Mouse (Mus musculus) embryonic facial prominence, embryonic 15.5 days (tissue): Measurements from ENCODE around the gene Fam126b. TPM values are rescaled to one million over a fixed set of nuclear protein-coding genes. Genes with fewer than 3 reads are reported as not detected.
"Not testable (repeated sequence)": the region's sequence is repeated elsewhere in the genome, so short reads cannot be mapped to it uniquely, and the experiment has no call there.

Experiments
- ATAC-seq: fragments of 200-750 bp; cut with Nextera tagmentation; 2 replicates; pipeline ENCODE4 v1.8.0; 2017; ENCODE audit warnings: low read depth, moderate TSS enrichment; ENCODE audit not compliant: insufficient number of reproducible peaks, low FRiP score, low TSS enrichment
- H3K27ac ChIP-seq: fragments of 300-500 bp; sonication (generic); replicated peaks from 2 replicates; pipeline ENCODE4 v1.5.1; 2015; ENCODE audit warnings: mild to moderate bottlenecking, inconsistent platforms
- H3K27me3 ChIP-seq: fragments of 300-500 bp; sonication (generic); 2 replicates; pipeline ENCODE4 v1.6.1; 2015; ENCODE audit warnings: inconsistent platforms
- H3K36me3 ChIP-seq: fragments of 300-500 bp; sonication (generic); 2 replicates; pipeline ENCODE4 v1.6.1; 2015; ENCODE audit warnings: mild to moderate bottlenecking, inconsistent platforms
- H3K4me1 ChIP-seq: fragments of 300-500 bp; sonication (generic); 2 replicates; pipeline ENCODE4 v1.6.1; 2015; ENCODE audit warnings: inconsistent platforms
- H3K4me2 ChIP-seq: fragments of 300-500 bp; sonication (generic); replicated peaks from 2 replicates; pipeline ENCODE4 v1.6.1; 2015; ENCODE audit warnings: mild to moderate bottlenecking, inconsistent platforms
- H3K4me3 ChIP-seq: fragments of 300-500 bp; sonication (generic); replicated peaks from 2 replicates; pipeline ENCODE4 v1.5.1; 2015; ENCODE audit warnings: mild to moderate bottlenecking, inconsistent platforms
- H3K9ac ChIP-seq: fragments of 300-500 bp; sonication (generic); 2 replicates; pipeline ENCODE4 v1.6.1; 2015; ENCODE audit warnings: inconsistent platforms
- H3K9me3 ChIP-seq: fragments of 300-500 bp; sonication (generic); replicated peaks from 2 replicates; pipeline ENCODE4 v1.6.1; 2016; ENCODE audit warnings: inconsistent platforms
- WGBS: fragments of 180-500 bp; shearing (Covaris S2); methylation state at CpG from one replicate; pipeline ENCODE4 v1.1.7; 2015; 5-methylcytosine and 5-hydroxymethylcytosine counted together
- polyA plus RNA-seq: library from polyadenylated mRNA; unstranded; fragments of >200 nt; fragmentation: Nextera tagmentation; extraction: Ambion mirVana; gene quantifications from 2 replicates; pipeline ENCODE4 v1.2.1, GENCODE M21; 2015

Gene Fam126b
- polyA plus RNA-seq: 6.8 and 9.0 TPM in 2 replicates

- Histone ChIP-seq H3K4me1 (peaks cover 11% of the 10 kb centered on the region; the same call in 1 of the 2 replicates), H3K4me2 (peak within 1 kb of the TSS; percentile 62), H3K9me3 (no peaks in the 10 kb centered on the region), H3K4me3 (peak within 1 kb of the TSS; percentile 85), H3K36me3 (0 out of 2 replicates have a peak, but pooled peaks cover 3% of the 10 kb centered on the region), H3K27ac (peak within 1 kb of the TSS; percentile 90), H3K9ac (peak within 1 kb of the TSS; percentile 88), H3K27me3 (no peaks in the 10 kb centered on the region)
- WGBS: under 1% methylated on average over 41 of the region's 41 CpGs
- peak; percentile 95 for ATAC-seq
Observed at GRCm38 (mm10) chr1:58586171-58586997, at the start of gene Fam126b, which contains the start of gene Ndufb3. Fam126b (minus strand) TSS chr1:58586323. Ndufb3 (plus strand) TSS chr1:58586384.

GRCm38 (mm10) chr1:58628847-58629246 is 42.7 kb upstream of the Fam126b start:
- 68% methylated on average over 2 of the region's 2 CpGs for WGBS
- H3K9ac ChIP-seq, H3K27me3 ChIP-seq, H3K27ac ChIP-seq, H3K36me3 ChIP-seq, ATAC-seq, H3K4me2 ChIP-seq, H3K4me3 ChIP-seq, H3K4me1 ChIP-seq, H3K9me3 ChIP-seq: not testable (repeated sequence)

DNA sequence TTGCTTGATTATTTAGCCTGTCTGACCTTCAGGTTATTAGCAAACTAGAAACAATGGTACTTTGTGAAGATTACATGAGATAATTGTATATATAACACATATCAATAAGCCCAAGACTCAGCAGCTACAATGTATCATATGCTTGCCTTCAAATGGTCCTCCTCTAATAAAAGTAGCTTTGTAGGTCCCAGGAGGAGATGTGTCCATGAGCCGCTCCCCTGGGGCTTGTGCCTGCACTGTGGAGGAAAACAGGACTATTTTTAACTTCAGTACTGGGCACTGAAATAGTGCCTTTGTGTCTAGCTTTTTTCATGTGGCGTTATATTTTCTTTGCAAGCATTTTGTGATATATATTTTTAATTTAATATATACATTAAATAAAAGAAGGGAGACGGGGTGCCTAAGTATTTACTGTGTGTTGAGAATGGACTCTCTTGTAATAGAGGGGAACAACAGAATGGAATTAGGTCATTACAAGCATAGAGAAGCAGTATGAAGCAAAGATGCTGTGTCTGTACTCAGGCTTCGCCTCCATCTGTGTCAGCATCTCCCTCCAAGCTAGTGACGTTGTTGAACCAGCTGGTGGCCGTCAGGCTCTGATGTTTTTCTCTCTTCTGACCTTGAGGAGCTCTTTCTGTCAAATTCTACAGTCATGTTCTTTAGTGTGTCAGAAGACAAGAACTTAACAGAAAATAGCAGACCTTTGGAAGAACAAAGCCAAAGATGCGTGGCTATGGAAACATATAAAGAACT is 36.0 kb upstream of the Fam126b start:
- Histone ChIP-seq H3K4me1 (no peaks in the 10 kb centered on the region), H3K9ac (no peak overlapping the region), H3K36me3 (no peaks in the 10 kb centered on the region), H3K9me3 (no peaks in the 10 kb centered on the region), H3K4me3 (no peak overlapping the region), H3K4me2 (no peak overlapping the region), H3K27me3 (no peaks in the 10 kb centered on the region), H3K27ac (no peak overlapping the region)
- no peak for ATAC-seq
- WGBS: 62% methylated on average over 7 of the region's 7 CpGs

DNA sequence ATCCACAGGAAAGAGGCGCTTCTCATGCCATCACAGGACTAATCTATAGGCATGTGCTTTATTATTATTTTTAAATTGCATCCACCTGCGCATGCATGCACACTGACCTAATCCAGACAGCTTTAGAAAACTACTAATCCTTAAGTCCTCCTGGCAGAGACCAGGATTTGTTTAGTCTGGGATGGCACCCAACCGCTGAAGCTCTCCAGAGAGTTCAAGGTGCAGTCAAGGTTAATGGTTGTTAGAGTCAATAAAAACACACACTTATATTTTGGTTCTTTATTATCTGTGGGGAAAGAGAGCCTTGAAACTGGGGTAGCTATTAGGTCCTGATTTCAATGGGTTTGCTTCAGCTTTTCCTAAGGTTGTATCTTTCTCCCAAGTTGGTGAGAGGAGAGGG is 35.1 kb upstream of the Fam126b start:
- Histone ChIP-seq H3K4me3 (no peak overlapping the region), H3K9ac (no peak overlapping the region), H3K4me2 (no peak overlapping the region), H3K27ac (no peak overlapping the region), H3K9me3 (no peaks in the 10 kb centered on the region), H3K4me1 (no peaks in the 10 kb centered on the region), H3K27me3 (no peaks in the 10 kb centered on the region), H3K36me3 (no peaks in the 10 kb centered on the region)
- no peak for ATAC-seq
- 83% methylated on average over 3 of the region's 3 CpGs for WGBS

GRCm38 (mm10) chr1:58618766-58619165 is 32.6 kb upstream of the Fam126b start:
- Histone ChIP-seq H3K9me3 (no peaks in the 10 kb centered on the region), H3K9ac (no peak overlapping the region), H3K4me2 (no peak overlapping the region), H3K4me1 (no peaks in the 10 kb centered on the region), H3K27ac (no peak overlapping the region), H3K27me3 (no peaks in the 10 kb centered on the region), H3K36me3 (no peaks in the 10 kb centered on the region), H3K4me3 (no peak overlapping the region)
- 92% methylated on average over 2 of the region's 2 CpGs for WGBS
- no peak for ATAC-seq

DNA sequence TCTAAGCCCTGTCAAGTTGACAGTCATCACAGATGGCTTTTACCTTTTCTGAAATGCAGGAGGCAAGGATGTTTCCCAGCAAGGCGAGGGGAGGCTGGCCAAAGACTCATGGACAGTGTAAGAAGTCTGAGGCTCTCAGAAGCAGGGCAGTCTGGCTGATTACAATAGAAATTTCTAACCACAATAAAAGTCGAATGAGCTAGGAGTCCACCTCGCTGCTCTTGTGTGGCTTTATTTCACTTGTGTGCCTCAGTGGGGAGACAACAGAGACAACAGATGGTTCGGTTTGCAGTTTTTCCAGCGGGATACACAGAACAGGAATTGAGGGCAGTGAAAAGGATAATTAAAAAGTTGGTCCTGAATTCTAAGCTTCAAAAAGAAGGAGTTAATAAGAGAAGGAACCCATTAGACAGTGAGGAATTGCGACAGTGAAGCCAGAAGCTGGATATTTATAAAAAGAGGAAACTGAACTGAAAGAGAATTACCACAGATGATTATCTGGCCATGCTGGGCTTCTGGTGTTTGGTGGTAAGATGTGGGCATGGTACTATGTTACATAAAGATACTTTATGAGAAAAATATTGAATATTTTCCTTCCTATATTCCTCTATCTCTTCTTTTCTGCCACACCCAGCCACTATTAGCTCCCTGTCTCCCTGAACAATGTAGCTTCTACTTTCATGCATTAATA is 32.0 kb upstream of the Fam126b start:
- no peaks in the 10 kb centered on the region for H3K27me3 ChIP-seq
- H3K4me1 ChIP-seq: no peaks in the 10 kb centered on the region
- H3K4me3 ChIP-seq: no peak overlapping the region
- no peaks in the 10 kb centered on the region for H3K36me3 ChIP-seq
- WGBS: 66% methylated on average over 6 of the region's 6 CpGs
- H3K27ac ChIP-seq: no peak overlapping the region
- H3K4me2 ChIP-seq: no peak overlapping the region
- no peak for ATAC-seq
- no peak overlapping the region for H3K9ac ChIP-seq
- no peaks in the 10 kb centered on the region for H3K9me3 ChIP-seq

DNA sequence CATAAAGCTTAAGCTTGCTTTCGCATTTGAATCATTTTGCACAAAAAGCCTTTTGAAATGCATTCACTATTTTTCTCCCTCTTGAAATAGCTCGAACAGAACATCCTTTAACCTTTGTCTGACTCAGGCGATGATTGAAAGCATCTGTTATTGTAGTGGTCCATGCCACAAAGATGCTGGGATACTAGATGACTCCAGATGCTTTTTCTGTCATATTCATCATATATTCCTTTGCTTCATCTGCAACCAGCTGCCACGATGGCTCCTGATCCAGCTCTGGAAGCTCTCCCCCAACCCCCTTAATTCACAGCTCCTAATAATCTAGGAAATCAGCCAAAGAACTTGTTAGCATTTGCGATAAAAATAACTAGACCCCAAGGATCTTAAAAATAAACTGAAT is 31.0 kb upstream of the Fam126b start:
- no peak for ATAC-seq
- WGBS: 43% methylated on average over 5 of the region's 5 CpGs
- no peaks in the 10 kb centered on the region for H3K27me3 ChIP-seq

DNA sequence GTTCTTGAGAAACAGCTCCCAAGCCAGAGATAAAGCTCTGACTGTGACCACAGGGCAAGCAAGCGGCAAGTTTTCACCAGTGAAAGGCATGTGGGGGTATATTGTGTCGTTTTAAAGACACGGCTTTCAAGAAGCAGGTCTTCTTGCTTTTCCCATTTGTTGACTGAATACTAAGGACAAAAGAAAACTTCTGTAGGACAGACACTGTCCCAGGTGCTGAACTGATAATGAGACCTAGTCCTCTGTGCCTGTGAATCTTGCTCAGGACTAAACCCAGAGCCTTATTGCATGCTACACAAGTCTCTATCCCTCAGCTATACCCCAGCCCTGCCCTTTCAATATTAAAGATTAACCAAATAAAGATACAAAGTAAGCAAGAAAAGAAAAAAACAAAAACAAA is 30.1 kb upstream of the Fam126b start:
- Histone ChIP-seq H3K27me3 (no peaks in the 10 kb centered on the region), H3K4me2 (no peak overlapping the region), H3K27ac (no peak overlapping the region)

More for the DNA sequence above, 31.0 kb upstream of the Fam126b start:
- Histone ChIP-seq H3K4me2 (no peak overlapping the region), H3K27ac (no peak overlapping the region), H3K9ac (no peak overlapping the region), H3K4me1 (no peaks in the 10 kb centered on the region), H3K36me3 (no peaks in the 10 kb centered on the region), H3K9me3 (no peaks in the 10 kb centered on the region), H3K4me3 (no peak overlapping the region)

GRCm38 (mm10) chr1:58615146-58615545 is 29.0 kb upstream of the Fam126b start:
- no peaks in the 10 kb centered on the region for H3K36me3 ChIP-seq
- no peak overlapping the region for H3K4me3 ChIP-seq
- H3K9ac ChIP-seq: no peak overlapping the region
- no peaks in the 10 kb centered on the region for H3K27me3 ChIP-seq
- ATAC-seq: no peak
- 89% methylated on average over 4 of the region's 4 CpGs for WGBS
- H3K27ac ChIP-seq: no peak overlapping the region
- no peaks in the 10 kb centered on the region for H3K4me1 ChIP-seq
- no peaks in the 10 kb centered on the region for H3K9me3 ChIP-seq
- H3K4me2 ChIP-seq: no peak overlapping the region

More for the DNA sequence above, 30.1 kb upstream of the Fam126b start:
- ATAC-seq: no peak
- H3K9ac ChIP-seq: no peak overlapping the region
- H3K4me1 ChIP-seq: no peaks in the 10 kb centered on the region
- no peaks in the 10 kb centered on the region for H3K36me3 ChIP-seq
- H3K9me3 ChIP-seq: no peaks in the 10 kb centered on the region
- WGBS: 61% methylated on average over 3 of the region's 3 CpGs
- no peak overlapping the region for H3K4me3 ChIP-seq

GRCm38 (mm10) chr1:58614424-58614823 is 28.3 kb upstream of the Fam126b start:
- no peaks in the 10 kb centered on the region for H3K27me3 ChIP-seq
- no peaks in the 10 kb centered on the region for H3K36me3 ChIP-seq
- H3K27ac ChIP-seq: no peak overlapping the region
- H3K4me2 ChIP-seq: no peak overlapping the region
- H3K9ac ChIP-seq: no peak overlapping the region
- WGBS: 51% methylated on average over 3 of the region's 3 CpGs
- no peak for ATAC-seq
- no peak overlapping the region for H3K4me3 ChIP-seq
- no peaks in the 10 kb centered on the region for H3K4me1 ChIP-seq
- H3K9me3 ChIP-seq: no peaks in the 10 kb centered on the region

DNA sequence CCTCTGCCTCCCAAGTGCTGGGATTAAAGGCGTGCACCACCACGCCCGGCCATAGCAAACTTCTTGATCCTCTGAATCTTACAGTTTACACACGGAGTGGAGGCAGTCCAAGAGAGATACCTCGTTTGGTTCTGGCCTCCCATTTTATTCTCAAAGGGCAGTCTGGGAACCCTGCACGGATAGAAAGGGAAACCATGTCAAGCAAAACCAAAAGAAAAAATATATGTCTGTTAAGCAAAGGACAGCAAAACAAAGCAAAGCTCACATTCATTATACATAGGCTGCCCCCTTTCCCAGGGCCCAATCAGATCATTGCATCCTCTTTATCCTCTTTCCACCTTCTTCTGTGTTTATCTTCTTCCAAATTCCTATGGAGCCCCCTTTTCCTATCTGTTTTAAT is 27.7 kb upstream of the Fam126b start:
- no peak overlapping the region for H3K27ac ChIP-seq
- WGBS: 79% methylated on average over 6 of the region's 6 CpGs
- no peaks in the 10 kb centered on the region for H3K4me1 ChIP-seq
- H3K36me3 ChIP-seq: no peaks in the 10 kb centered on the region
- H3K9me3 ChIP-seq: no peaks in the 10 kb centered on the region
- H3K4me3 ChIP-seq: no peak overlapping the region
- no peak overlapping the region for H3K9ac ChIP-seq
- H3K4me2 ChIP-seq: no peak overlapping the region
- H3K27me3 ChIP-seq: no peaks in the 10 kb centered on the region
- ATAC-seq: no peak
